Mouse (Mus musculus): ENCODE data around the gene Ano4.

Gene Ano4

GRCm38 (mm10) chr10:89344491-89345195 is at the start of gene Ano4:
TSS of gene Ano4 (minus strand) at chr10:89344762.
- no peak for DNase-seq (ENCODE audit: extremely low spot score, low read depth, low spot score)

GRCm38 (mm10) chr10:89392687-89393086 is 48.1 kb upstream of the Ano4 start:
- no peak for DNase-seq (ENCODE audit: extremely low spot score, low read depth, low spot score)

GRCm38 (mm10) chr10:89391571-89392163 is 47.1 kb upstream of the Ano4 start:
- no peak for DNase-seq (ENCODE audit: extremely low spot score, low read depth, low spot score)

- DNase-seq (ENCODE audit: extremely low spot score, low read depth, low spot score): no peak
Measured at GRCm38 (mm10) chr10:89386461-89386860, 41.9 kb upstream of the Ano4 start.

GRCm38 (mm10) chr10:89383462-89383861 is 38.9 kb upstream of the Ano4 start:
- peak; percentile 31 for DNase-seq (ENCODE audit: extremely low spot score, low read depth, low spot score)

GRCm38 (mm10) chr10:89377750-89378149 is 33.2 kb upstream of the Ano4 start:
- no peak for DNase-seq (ENCODE audit: extremely low spot score, low read depth, low spot score)

GRCm38 (mm10) chr10:89370051-89370450 is 25.5 kb upstream of the Ano4 start:
- no peak for DNase-seq (ENCODE audit: extremely low spot score, low read depth, low spot score)

- DNase-seq (ENCODE audit: extremely low spot score, low read depth, low spot score): no peak
Measured at GRCm38 (mm10) chr10:89358933-89359332, 14.4 kb upstream of the Ano4 start.

- DNase-seq (ENCODE audit: extremely low spot score, low read depth, low spot score): no peak
Measured at GRCm38 (mm10) chr10:89354639-89355038, 10.1 kb upstream of the Ano4 start.

GRCm38 (mm10) chr10:89351416-89351815 is 6.9 kb upstream of the Ano4 start:
- DNase-seq (ENCODE audit: extremely low spot score, low read depth, low spot score): no peak

- DNase-seq (ENCODE audit: extremely low spot score, low read depth, low spot score): no peak
Measured at GRCm38 (mm10) chr10:89345606-89346005, 1.0 kb upstream of the Ano4 start.

- no peak for DNase-seq (ENCODE audit: extremely low spot score, low read depth, low spot score)
Measured at GRCm38 (mm10) chr10:89345196-89345533, 603 bp upstream of the Ano4 start.

GRCm38 (mm10) chr10:89344132-89344490 is 451 bp downstream of the Ano4 start:
- no peak for DNase-seq (ENCODE audit: extremely low spot score, low read depth, low spot score)

GRCm38 (mm10) chr10:89343716-89344115 is 846 bp downstream of the Ano4 start:
- DNase-seq (ENCODE audit: extremely low spot score, low read depth, low spot score): no peak

- no peak for DNase-seq (ENCODE audit: extremely low spot score, low read depth, low spot score)
Measured at GRCm38 (mm10) chr10:89330261-89330660, 14.3 kb downstream of the Ano4 start.

- DNase-seq (ENCODE audit: extremely low spot score, low read depth, low spot score): no peak
Measured at GRCm38 (mm10) chr10:89329806-89330205, 14.8 kb downstream of the Ano4 start.

GRCm38 (mm10) chr10:89328876-89329275 is 15.7 kb downstream of the Ano4 start:
- no peak for DNase-seq (ENCODE audit: extremely low spot score, low read depth, low spot score)

- peak; percentile 31 for DNase-seq (ENCODE audit: extremely low spot score, low read depth, low spot score)
Measured at GRCm38 (mm10) chr10:89327004-89327511, 17.5 kb downstream of the Ano4 start.

- DNase-seq (ENCODE audit: extremely low spot score, low read depth, low spot score): no peak
Measured at GRCm38 (mm10) chr10:89326383-89326782, 18.2 kb downstream of the Ano4 start.

GRCm38 (mm10) chr10:89307566-89307965 is 37.0 kb downstream of the Ano4 start:
- no peak for DNase-seq (ENCODE audit: extremely low spot score, low read depth, low spot score)

- DNase-seq (ENCODE audit: extremely low spot score, low read depth, low spot score): no peak
Measured at GRCm38 (mm10) chr10:89300346-89300745, 44.2 kb downstream of the Ano4 start.

- DNase-seq (ENCODE audit: extremely low spot score, low read depth, low spot score): no peak
Measured at GRCm38 (mm10) chr10:89292784-89293183, 51.8 kb downstream of the Ano4 start.

GRCm38 (mm10) chr10:89290698-89291097 is 53.9 kb downstream of the Ano4 start:
- DNase-seq (ENCODE audit: extremely low spot score, low read depth, low spot score): no peak

All from hindlimb bud, embryonic 11.5 days (tissue).